Mouse (Mus musculus) megakaryocyte, adult 5-6 weeks (primary cell): ENCODE measurements around the gene Cyp2a4. TPM values are rescaled to one million over a fixed set of nuclear protein-coding genes. Genes with fewer than 3 reads are reported as not detected.
"Not testable (repeated sequence)": the region's sequence is repeated elsewhere in the genome, so short reads cannot be mapped to it uniquely, and the experiment has no call there.

Experiments used
- ATAC-seq: 2 replicates; pipeline ENCODE4 v1.8.0; 2016; ENCODE audit warnings: mild to moderate bottlenecking, inconsistent platforms; ENCODE audit not compliant: poor library complexity, severe bottlenecking
- total RNA-seq, 2 experiments: library from RNA; stranded (forward) in 1 of 2; stranded (reverse) in 1 of 2; fragments of 153-499, 151-499 nt in 1 of 2; fragments of 221-1000, 200-1000 nt in 1 of 2; gene quantifications; 2 replicates each; pipeline versions ENCODE4 v1.2.3 to v1.2.4; 2015 to 2017

Cyp2a4 gene
- not detected in 2 replicates for total RNA-seq (2015)
- not detected in 2 replicates for total RNA-seq (2017)

DNA sequence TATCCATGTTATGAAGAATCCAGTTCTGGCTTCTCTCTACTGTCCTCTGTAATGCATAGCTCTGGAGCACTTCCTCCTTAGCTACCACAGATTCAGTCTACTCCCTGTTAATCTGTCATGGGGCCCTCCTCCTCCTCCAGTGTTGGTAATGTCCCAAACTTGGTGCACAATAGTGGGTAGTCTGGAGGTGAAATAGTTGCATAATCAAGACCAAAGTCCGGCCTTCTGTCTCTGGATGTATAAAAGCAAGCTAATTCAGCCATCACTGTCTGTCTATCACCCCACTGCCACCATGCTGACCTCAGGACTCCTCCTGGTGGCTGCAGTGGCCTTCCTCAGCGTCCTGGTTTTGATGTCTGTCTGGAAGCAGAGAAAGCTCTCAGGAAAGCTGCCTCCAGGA, at the start of gene Cyp2a4:
Gene Cyp2a4, plus strand, starts transcription at position 244 of the 400 bp plus-strand sequence.
- ATAC-seq = not testable (repeated sequence)

DNA sequence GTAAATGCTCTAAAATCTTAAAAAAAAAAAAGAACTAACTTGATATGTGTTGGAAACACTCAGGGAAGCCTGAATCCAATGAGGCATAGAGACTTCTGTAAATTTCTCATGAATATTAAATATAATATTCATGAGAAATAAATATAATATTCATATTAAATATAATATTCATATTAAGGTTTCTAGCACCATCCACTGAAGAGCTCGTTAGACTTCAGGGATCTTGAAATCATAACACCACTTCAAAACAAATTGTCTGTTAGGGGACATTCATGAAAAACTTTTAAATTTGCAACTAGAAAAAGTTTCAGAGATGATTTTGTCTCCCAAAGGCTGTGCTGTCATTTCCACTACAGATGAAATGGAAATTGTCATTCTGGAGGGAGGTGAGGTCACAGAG, 46.9 kb upstream of the Cyp2a4 start, which contains the start of gene Vmn1r184:
Gene Vmn1r184, plus strand, starts transcription at position 301 of the 400 bp plus-strand sequence.
- not testable (repeated sequence) for ATAC-seq

DNA sequence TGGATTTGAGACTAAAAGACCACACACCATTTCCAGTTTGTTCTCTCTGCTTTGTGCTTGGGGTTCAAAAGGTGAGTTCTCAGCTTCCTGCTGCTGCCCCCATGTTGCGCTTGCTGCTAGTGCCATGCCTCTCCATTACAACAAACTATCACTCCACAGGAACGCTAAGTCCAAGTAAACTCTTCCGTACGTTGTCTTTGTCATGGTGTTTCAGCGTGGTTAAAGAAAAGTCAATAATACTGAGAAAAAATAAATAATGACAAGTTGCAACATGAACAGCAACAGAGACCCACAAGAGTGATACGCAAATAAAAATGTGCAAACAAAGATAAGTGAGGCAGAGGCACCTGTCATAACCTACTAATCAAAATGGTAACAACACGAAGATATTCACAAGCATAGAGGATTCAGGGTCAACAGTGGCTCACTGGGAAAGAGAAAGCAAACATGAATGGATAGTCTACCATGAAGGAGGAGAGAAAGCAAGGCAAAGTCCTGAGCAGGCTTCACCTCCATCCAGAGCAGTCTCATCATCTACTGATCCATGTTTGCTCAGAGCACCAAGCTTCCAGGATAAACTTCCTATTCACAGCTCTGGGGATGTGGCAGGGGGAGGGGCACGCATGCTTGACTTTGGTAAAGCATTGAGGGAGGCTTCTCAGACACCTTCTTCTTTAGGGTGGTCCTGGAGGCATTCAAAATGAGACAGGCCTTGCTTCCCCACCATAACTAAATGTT, 3.4 kb upstream of the Cyp2a4 start:
- ATAC-seq = not testable (repeated sequence)

DNA sequence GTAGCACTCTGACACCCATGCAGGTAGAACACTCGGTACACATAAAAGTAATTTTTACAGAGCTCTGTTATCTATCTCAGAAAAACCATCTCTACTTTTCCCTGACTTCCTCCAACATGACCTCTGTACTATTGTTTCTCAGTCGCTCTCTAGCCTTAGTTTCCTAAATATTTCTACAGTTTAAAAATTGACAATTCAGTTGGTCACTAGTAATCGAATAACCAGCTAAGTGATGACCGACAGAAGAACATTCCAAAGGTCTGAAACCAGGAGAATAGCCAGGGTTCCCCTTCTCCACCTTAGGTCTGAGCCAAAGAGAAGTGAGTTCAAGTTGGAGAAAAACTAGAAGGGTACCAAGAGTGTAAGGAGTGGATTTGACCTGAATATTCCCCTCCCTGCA, 4.8 kb downstream of the Cyp2a4 start:
- not testable (repeated sequence) for ATAC-seq

DNA sequence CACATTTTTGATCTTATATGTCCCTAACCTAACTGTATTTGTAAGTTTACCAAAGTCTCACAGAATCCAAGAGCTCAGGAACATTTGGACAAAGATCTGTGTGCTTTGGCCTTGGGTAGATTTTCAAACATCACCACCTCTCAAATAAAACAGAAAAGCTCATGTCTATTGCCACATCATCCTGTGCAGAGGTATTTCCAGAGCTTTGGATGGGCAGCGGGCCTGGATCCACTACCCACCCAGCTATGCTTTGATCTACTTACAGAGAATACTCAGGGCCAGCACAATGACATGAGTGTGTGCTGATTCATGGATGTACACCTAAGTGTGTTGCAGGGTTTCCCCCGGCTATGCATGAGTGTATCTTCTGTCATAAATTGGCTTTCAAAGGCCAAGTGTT, 8.2 kb downstream of the Cyp2a4 start:
- ATAC-seq = not testable (repeated sequence)

DNA sequence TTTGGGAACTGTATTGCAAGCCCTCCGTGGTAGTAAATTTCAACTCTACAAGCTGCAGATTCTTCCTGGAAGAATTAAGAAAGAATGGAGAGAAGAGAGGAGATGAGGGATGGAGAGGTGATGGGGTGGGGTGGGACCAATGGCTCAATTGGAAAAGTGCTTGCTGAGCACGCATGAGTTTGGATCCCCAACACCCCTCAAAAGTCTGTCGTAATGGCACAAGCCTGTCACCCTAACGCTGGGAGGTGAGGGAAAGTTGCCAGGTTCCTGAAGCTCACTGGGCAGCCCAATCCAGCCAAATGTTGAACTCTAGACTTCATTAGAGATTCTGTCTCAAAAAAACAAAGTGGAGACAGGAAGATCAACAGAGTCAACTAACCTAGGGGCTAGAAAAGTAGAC, 8.8 kb downstream of the Cyp2a4 start:
- ATAC-seq = not testable (repeated sequence)

DNA sequence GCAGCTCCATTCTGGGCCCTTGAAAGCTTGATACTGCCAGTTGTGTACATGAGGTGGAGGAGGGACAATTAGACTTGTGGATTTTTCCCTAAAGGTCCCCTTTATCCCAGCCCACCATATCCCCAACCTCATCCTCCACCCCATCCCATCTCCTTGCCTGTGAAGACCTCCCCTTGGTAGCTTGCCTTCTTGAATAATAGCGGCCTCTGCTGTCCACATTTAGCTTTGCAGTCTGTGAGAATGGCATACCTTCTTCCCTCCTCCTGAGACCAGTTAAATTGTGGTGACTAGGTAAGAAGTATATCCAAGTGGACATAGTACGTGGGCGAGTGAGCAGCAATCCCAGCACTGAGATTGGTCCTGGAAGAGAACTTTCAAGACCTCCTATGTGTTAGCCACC, 13.4 kb downstream of the Cyp2a4 start:
- ATAC-seq = not testable (repeated sequence)

DNA sequence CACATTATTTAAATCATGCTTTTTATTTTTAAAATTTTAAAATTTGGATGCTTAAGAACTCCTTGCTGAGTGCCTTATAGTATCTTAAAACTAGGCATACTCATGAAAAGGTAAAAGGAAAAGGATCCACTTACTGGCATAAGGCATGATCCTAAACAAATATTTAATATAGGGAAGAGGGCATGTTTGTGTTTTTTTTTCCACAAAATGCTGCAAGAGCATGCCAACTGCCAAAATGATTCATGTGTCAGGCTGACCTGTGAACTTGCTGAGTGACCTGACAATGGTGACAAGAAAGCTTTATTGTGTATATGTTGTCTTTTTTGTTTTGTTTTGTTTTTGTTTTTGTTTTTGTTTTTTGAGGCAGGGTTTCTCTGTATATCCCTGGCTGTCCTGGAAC, 43.2 kb downstream of the Cyp2a4 start:
- not testable (repeated sequence) for ATAC-seq

DNA sequence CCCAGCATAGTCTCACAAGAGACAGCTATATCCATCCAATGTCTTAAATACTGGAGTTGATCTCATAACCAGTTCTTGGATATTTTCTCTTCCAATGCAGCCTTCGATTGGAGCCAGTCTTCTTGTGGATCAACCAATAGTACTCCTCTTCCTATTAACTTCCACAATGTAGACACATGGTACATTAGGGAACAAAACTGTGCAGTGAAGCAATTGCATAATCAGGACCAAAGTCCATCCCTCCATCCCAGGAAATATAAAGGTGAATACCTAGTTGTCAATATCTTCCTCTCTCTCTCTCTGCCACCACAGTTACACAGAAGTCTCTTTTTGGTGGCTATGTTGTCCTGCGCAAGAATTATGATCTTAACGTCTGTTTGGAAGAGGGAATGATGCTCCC, 45.3 kb downstream of the Cyp2a4 start:
- ATAC-seq = not testable (repeated sequence)

DNA sequence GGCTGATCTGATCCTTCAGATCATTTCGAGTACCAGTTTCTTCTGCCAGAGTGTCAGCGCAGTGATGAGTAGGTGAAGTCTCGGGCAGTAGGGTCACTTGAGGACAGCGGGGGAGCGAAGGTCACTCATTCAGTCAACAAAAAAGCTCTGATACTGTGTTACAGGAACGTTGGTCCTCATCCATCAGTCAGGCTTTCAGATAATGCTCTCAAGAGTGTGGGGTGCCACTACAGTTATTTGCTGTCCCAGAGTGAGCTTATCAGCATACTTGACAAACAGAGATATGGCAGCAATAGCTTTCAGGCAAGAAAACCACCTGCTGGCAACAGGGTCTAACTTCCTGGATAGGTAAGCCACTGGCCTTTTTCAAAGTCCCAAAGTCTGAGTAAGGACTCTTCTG, 49.8 kb downstream of the Cyp2a4 start:
- ATAC-seq = not testable (repeated sequence)

Other genes starting within 250 kb of the Cyp2a4 start
- not detected in 2 replicates for gene Cyp2b13, start 245.7 kb upstream of the Cyp2a4 start, total RNA-seq (2015)
- not detected in 2 replicates for gene Cyp2b13, start 245.7 kb upstream of the Cyp2a4 start, total RNA-seq (2017)
- not detected in 2 replicates for gene Cyp2b9, start 133.8 kb upstream of the Cyp2a4 start, total RNA-seq (2015)
- gene Cyp2b9, start 133.8 kb upstream of the Cyp2a4 start, total RNA-seq (2017) = not detected in 2 replicates
- gene Vmn1r184, start 46.8 kb upstream of the Cyp2a4 start, total RNA-seq (2015) = not detected in 2 replicates
- not detected in 2 replicates for gene Vmn1r184, start 46.8 kb upstream of the Cyp2a4 start, total RNA-seq (2017)
- gene Nlrp9c, start 96.5 kb downstream of the Cyp2a4 start, total RNA-seq (2015) = not detected in 2 replicates
- gene Nlrp9c, start 96.5 kb downstream of the Cyp2a4 start, total RNA-seq (2017) = not detected in 2 replicates
- gene Nlrp4a, start 127.9 kb downstream of the Cyp2a4 start, total RNA-seq (2015) = not detected in 2 replicates
- not detected in 2 replicates for gene Nlrp4a, start 127.9 kb downstream of the Cyp2a4 start, total RNA-seq (2017)
- not detected in 2 replicates for gene Nlrp9a, start 227.9 kb downstream of the Cyp2a4 start, total RNA-seq (2015)
- gene Nlrp9a, start 227.9 kb downstream of the Cyp2a4 start, total RNA-seq (2017) = not detected in 2 replicates